Mouse (Mus musculus) spleen, adult 2 months (tissue): ENCODE results near the gene Tnfsfm13. TPM values are rescaled to one million over a fixed set of nuclear protein-coding genes. Genes with fewer than 3 reads are reported as not detected.
"Not testable (repeated sequence)": the region's sequence is repeated elsewhere in the genome, so short reads cannot be mapped to it uniquely, and the experiment has no call there.

Experiments
- DNase-seq, 2 experiments: peaks; one replicate each; pipeline versions ENCODE4 v3.0.0 to v3.0.0-alpha.2; 2012 to 2021; ENCODE audit warnings: low spot score in 2 of 2, low read depth in 1 of 2
- H3K27ac ChIP-seq: fragments of 200-500 bp; 2 replicates; pipeline ENCODE4 v1.5.1; 2012; ENCODE audit warnings: low read length, inconsistent platforms; ENCODE audit not compliant: insufficient read depth
- H3K27me3 ChIP-seq: fragments of 200-500 bp; 2 replicates; pipeline ENCODE4 v1.6.1; 2012; ENCODE audit warnings: mild to moderate bottlenecking, moderate library complexity, low read length, inconsistent platforms; ENCODE audit not compliant: control insufficient read depth, insufficient read depth
- H3K36me3 ChIP-seq: fragments of 200-500 bp; 2 replicates; pipeline ENCODE4 v1.6.1; 2012; ENCODE audit warnings: mild to moderate bottlenecking, low read length, inconsistent platforms; ENCODE audit not compliant: control insufficient read depth, insufficient read depth
- H3K4me1 ChIP-seq: fragments of 200-500 bp; 2 replicates; pipeline ENCODE4 v1.6.1; 2011; ENCODE audit warnings: inconsistent platforms; ENCODE audit not compliant: control insufficient read depth, insufficient read depth, insufficient read length
- H3K4me3 ChIP-seq: fragments of 200-500 bp; 2 replicates; pipeline ENCODE4 v1.5.1; 2011; ENCODE audit warnings: mild to moderate bottlenecking, inconsistent platforms; ENCODE audit not compliant: insufficient read depth, insufficient read length; ENCODE audit errors: extremely low read depth
- CTCF ChIP-seq: fragments of 200-500 bp; IDR thresholded peaks from 2 replicates; pipeline ENCODE4 v1.5.1; 2011; ENCODE audit warnings: mild to moderate bottlenecking, inconsistent platforms; ENCODE audit not compliant: insufficient read depth, insufficient read length, insufficient replicate concordance; ENCODE audit errors: extremely low read depth
- POLR2A ChIP-seq: fragments of 200-500 bp; IDR thresholded peaks from 2 replicates; pipeline ENCODE4 v1.6.1; 2011; ENCODE audit warnings: low read depth, low read length, inconsistent platforms
- whole genome bisulfite sequencing: fragments of 180-500 bp; shearing (Covaris S2); methylation state at CpG from one replicate; pipeline ENCODE4 v1.1.7; 2018; 5-methylcytosine and 5-hydroxymethylcytosine counted together
- polyA plus RNA-seq: library from polyadenylated mRNA; depleted of rRNA; stranded (reverse); fragments of >200 nt; gene quantifications from 2 replicates; pipeline ENCODE4 v1.2.3, GENCODE M21; 2012

Gene Tnfsfm13
- polyA plus RNA-seq, 1 experiment, result 5.0 TPM

GRCm38 (mm10) chr11:69704613-69705010, 8.7 kb upstream of the Tnfsfm13 start:
- DNase-seq, result no peak
- no peaks in the 10 kb centered on the region for H3K4me1 ChIP-seq
- no peak for TF ChIP-seq POLR2A
- TF ChIP-seq CTCF, result no peak
- H3K27ac ChIP-seq, result no peak overlapping the region
- no peaks in the 10 kb centered on the region for H3K36me3 ChIP-seq
- H3K27me3 ChIP-seq, result no peaks in the 10 kb centered on the region
- WGBS, result 32% methylated on average over 2 of the region's 2 CpGs
- H3K4me3 ChIP-seq, result no peak overlapping the region

GRCm38 (mm10) chr11:69703814-69704612, 8.1 kb upstream of the Tnfsfm13 start:
- no peaks in the 10 kb centered on the region for H3K36me3 ChIP-seq
- TF ChIP-seq POLR2A (no peak), CTCF (no peak)

GRCm38 (mm10) chr11:69703381-69703780, 7.5 kb upstream of the Tnfsfm13 start:
- not testable (repeated sequence) for H3K4me3 ChIP-seq, H3K36me3 ChIP-seq, H3K4me1 ChIP-seq, DNase-seq, H3K27me3 ChIP-seq, H3K27ac ChIP-seq
- WGBS, result 86% methylated on average over 3 of the region's 3 CpGs

More at GRCm38 (mm10) chr11:69703814-69704612, 8.1 kb upstream of the Tnfsfm13 start:
- Histone ChIP-seq H3K27me3 (no peaks in the 10 kb centered on the region), H3K4me3 (no peak overlapping the region), H3K27ac (no peak overlapping the region), H3K4me1 (no peaks in the 10 kb centered on the region)
- WGBS, result 68% methylated on average over 8 of the region's 8 CpGs
- no peak for DNase-seq

DNA sequence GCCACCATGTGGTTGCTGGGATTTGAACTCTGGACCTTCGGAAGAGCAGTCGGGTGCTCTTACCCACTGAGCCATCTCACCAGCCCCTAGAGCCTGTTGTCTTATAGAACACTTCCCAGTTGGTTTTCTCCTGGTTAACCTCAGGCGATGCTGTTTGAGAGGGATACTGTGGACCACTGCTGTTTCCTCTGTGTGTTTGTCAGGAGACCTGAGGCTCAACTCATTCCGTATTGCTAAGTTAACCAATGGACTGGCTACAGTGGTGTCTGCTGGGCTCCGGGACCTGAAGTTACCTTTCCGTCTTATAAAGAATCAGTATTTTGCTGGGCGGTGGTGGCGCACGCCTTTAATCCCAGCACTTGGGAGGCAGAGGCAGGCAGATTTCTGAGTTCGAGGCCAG, 7.0 kb upstream of the Tnfsfm13 start:
- WGBS, result 96% methylated on average over 10 of the region's 10 CpGs
- not testable (repeated sequence) for H3K27me3 ChIP-seq, DNase-seq, H3K36me3 ChIP-seq, H3K4me1 ChIP-seq, H3K4me3 ChIP-seq, H3K27ac ChIP-seq

- Histone ChIP-seq H3K27ac (no peak overlapping the region), H3K4me3 (no peak overlapping the region), H3K36me3 (no peaks in the 10 kb centered on the region), H3K27me3 (peaks cover 7% of the 10 kb centered on the region), H3K4me1 (peaks cover 3% of the 10 kb centered on the region)
- WGBS, result 84% methylated on average over 1 of the region's 1 CpGs
- DNase-seq, result no peak
- TF ChIP-seq POLR2A (no peak), CTCF (no peak)
Measured at GRCm38 (mm10) chr11:69699595-69699994, 3.7 kb upstream of the Tnfsfm13 start.

- DNase-seq, result no peak
- TF ChIP-seq POLR2A, result no peak
- TF ChIP-seq CTCF, result no peak
- Histone ChIP-seq H3K4me3 (no peak overlapping the region), H3K36me3 (no peaks in the 10 kb centered on the region), H3K27ac (no peak overlapping the region), H3K4me1 (peaks cover 3% of the 10 kb centered on the region), H3K27me3 (peaks cover 7% of the 10 kb centered on the region)
- 77% methylated on average over 5 of the region's 5 CpGs for WGBS
Measured at GRCm38 (mm10) chr11:69698574-69698973, 2.7 kb upstream of the Tnfsfm13 start.

DNA sequence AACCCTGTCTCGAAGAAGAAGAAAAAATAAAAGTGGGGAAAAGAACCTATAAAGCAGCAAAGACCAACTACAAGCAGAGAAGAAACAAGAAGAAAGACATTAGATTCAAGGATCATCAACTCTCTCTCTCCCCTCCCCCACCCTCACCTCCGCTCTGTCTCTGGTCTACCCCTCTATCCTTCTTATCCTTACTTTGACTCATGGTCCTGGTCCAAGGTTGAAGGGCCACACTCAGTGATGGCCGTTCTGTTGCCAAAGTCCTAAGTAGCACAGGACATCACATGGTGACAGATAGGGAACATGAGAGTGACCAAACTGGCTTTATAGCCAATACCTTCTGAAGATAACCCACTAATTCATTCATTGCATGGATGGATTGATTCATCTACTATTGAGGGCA, 1.5 kb upstream of the Tnfsfm13 start:
- Histone ChIP-seq H3K4me1 (peaks cover 3% of the 10 kb centered on the region), H3K27me3 (peaks cover 7% of the 10 kb centered on the region), H3K36me3 (no peaks in the 10 kb centered on the region), H3K4me3 (no peak overlapping the region), H3K27ac (no peak overlapping the region)
- no peak for DNase-seq
- TF ChIP-seq CTCF (no peak), POLR2A (no peak)
- WGBS, result 86% methylated on average over 3 of the region's 3 CpGs
